Mouse (Mus musculus): Measurements from ENCODE around the gene Car12. TPM values are rescaled to one million over a fixed set of nuclear protein-coding genes. Genes with fewer than 3 reads are reported as not detected.

Gene Car12
- 0.53 and 1.4 TPM in 2 replicates for polyA plus RNA-seq (2012; ENCODE audit: low replicate concordance)

DNA sequence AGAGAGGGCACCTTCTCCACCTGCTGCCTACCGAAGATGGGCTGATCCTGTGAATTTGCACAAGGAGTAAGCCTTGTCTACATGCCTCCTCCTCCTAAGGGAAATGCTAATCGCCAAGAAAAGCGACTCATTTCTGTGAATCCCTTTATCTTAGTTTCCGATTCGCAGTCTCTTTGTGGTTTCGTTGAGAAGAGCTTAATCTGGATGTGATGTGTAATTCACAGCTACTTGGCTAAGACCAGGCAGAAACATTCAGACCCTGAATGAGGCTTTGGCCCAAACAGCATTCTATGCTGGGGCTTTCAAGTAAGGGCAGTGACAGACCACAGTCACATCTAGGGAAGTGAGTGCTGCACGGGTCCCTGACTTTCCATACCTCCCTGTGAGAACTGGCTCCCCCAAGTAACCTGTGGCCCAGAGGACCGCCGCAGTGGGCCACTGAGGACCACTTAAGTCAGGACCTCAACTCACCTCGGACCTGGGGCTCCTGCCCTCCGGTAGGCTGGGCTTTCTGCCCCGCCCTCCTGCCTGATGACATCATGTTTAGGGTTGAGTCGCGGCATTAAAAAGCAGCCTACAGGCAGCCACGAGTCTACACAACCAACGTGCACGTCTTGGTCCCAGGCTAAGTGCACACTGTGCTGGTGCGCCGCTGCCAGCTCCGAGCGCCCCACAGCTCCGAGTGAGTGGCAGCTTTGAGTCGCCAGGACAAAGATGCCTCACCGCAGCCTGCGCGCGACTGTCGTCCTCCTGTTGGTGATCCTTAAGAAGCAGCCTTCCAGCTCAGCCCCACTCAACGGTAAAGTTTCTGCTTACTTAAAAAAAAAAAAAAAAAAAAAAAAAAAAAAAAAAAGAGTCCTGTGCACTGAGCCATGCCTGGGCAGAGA is at the start of gene Car12:
Gene Car12 (plus strand): TSS at position 552 of the 887 bp plus-strand sequence.

GRCm38 (mm10) chr9:66795464-66796324 is 82.2 kb downstream of the Car12 start, which contains the start of gene Aph1b:
Gene Aph1b, minus strand, starts transcription at chr9:66795490.

GRCm38 (mm10) chr9:66796739-66797138 is 83.3 kb downstream of the Car12 start, which contains the start of gene Gm10647:
Gene Gm10647, plus strand, starts transcription at chr9:66797039.

Other genes with a start within 250 kb of the Car12 start
- 0.34 and 0.56 TPM in 2 replicates for gene Fbxl22, start 199.1 kb upstream of the Car12 start, polyA plus RNA-seq (2012; ENCODE audit: low replicate concordance)
- gene Usp3, start 120.5 kb upstream of the Car12 start, polyA plus RNA-seq (2012; ENCODE audit: low replicate concordance), result 21.0 and 61.9 TPM in 2 replicates
- gene Aph1b, start 81.8 kb downstream of the Car12 start, polyA plus RNA-seq (2012; ENCODE audit: low replicate concordance), result 0.90 and 1.1 TPM in 2 replicates
- gene Gm10647, start 83.4 kb downstream of the Car12 start, polyA plus RNA-seq (2012; ENCODE audit: low replicate concordance), result not detected in 2 replicates
- gene Aph1c, start 121.0 kb downstream of the Car12 start, polyA plus RNA-seq (2012; ENCODE audit: low replicate concordance), result 0.25 and 0.51 TPM in 2 replicates
- gene Rab8b, start 206.0 kb downstream of the Car12 start, polyA plus RNA-seq (2012; ENCODE audit: low replicate concordance), result 2.8 and 7.8 TPM in 2 replicates
- 5.9 and 54.4 TPM in 2 replicates for gene Rps27l, start 232.4 kb downstream of the Car12 start, polyA plus RNA-seq (2012; ENCODE audit: low replicate concordance)

Measured in hematopoietic multipotent progenitor cell, adult 10-12 weeks (in vitro differentiated cells).